Mouse (Mus musculus): Measurements from ENCODE around the gene Prox1. TPM values are rescaled to one million over a fixed set of nuclear protein-coding genes. Genes with fewer than 3 reads are reported as not detected.

Gene Prox1
- polyA plus RNA-seq, 1 experiment from 2014 or later = 6.1 TPM

GRCm38 (mm10) chr1:190155021-190155420 is 15.5 kb downstream of the Prox1 start:
- H3K27me3 ChIP-seq (replicated peaks; ENCODE audit: control insufficient read depth, insufficient read depth, low read length) = no peaks in the 10 kb centered on the region
- no peaks in the 10 kb centered on the region for H3K9me3 ChIP-seq (ENCODE audit: control insufficient read depth, low read length)
- H3K4me2 ChIP-seq (ENCODE audit: low read length) = no peak overlapping the region
- no peak overlapping the region for H3K27ac ChIP-seq (ENCODE audit: low read depth, low read length)
- H3K36me3 ChIP-seq (ENCODE audit: control insufficient read depth, insufficient read depth, low read length) = no peaks in the 10 kb centered on the region
- 27% methylated on average over 2 of the region's 2 CpGs for WGBS
- H3K9ac ChIP-seq (ENCODE audit: low read depth, low read length) = no peak overlapping the region
- no peak for ATAC-seq
- H3K4me3 ChIP-seq (ENCODE audit: low read length) = no peak overlapping the region
- H3K4me1 ChIP-seq (ENCODE audit: control insufficient read depth, insufficient read depth, low read depth, low read length) = no peaks in the 10 kb centered on the region; the same call in 1 of the 2 replicates

DNA sequence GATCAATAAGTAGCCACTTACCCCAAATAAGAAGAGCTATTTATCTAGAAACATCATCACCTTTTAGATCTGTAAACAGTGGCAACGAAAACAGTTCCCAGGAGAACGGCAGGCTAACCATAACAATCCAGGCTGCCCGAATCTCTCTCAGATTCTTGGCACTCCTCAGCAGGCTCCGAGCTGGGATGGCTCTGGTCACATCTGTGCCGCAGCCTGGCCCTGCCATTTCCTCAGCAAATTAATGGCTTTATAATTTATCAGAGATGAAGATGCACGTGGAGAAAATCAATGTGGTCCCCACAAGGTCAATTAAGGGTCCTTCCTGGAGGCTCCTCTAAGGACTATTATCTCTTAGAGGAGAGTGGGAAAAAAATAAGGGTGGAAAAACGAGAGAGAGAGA is 16.2 kb downstream of the Prox1 start:
- Histone ChIP-seq H3K9me3 (ENCODE audit: control insufficient read depth, low read length) (no peaks in the 10 kb centered on the region), H3K27me3 (replicated peaks; ENCODE audit: control insufficient read depth, insufficient read depth, low read length) (no peaks in the 10 kb centered on the region), H3K4me1 (ENCODE audit: control insufficient read depth, insufficient read depth, low read depth, low read length) (peaks cover 5% of the 10 kb centered on the region), H3K9ac (ENCODE audit: low read depth, low read length) (no peak overlapping the region), H3K4me3 (ENCODE audit: low read length) (no peak overlapping the region), H3K4me2 (ENCODE audit: low read length) (no peak overlapping the region), H3K36me3 (ENCODE audit: control insufficient read depth, insufficient read depth, low read length) (no peaks in the 10 kb centered on the region), H3K27ac (ENCODE audit: low read depth, low read length) (no peak overlapping the region)
- no peak for ATAC-seq
- 22% methylated on average over 7 of the region's 7 CpGs for WGBS

GRCm38 (mm10) chr1:190152603-190153002 is 17.9 kb downstream of the Prox1 start:
- Histone ChIP-seq H3K9ac (ENCODE audit: low read depth, low read length) (no peak overlapping the region), H3K36me3 (ENCODE audit: control insufficient read depth, insufficient read depth, low read length) (no peaks in the 10 kb centered on the region), H3K27ac (ENCODE audit: low read depth, low read length) (no peak overlapping the region), H3K4me1 (ENCODE audit: control insufficient read depth, insufficient read depth, low read depth, low read length) (peaks cover 8% of the 10 kb centered on the region), H3K9me3 (ENCODE audit: control insufficient read depth, low read length) (no peaks in the 10 kb centered on the region), H3K27me3 (replicated peaks; ENCODE audit: control insufficient read depth, insufficient read depth, low read length) (no peaks in the 10 kb centered on the region), H3K4me3 (ENCODE audit: low read length) (no peak overlapping the region), H3K4me2 (ENCODE audit: low read length) (no peak overlapping the region)
- no peak for ATAC-seq
- 63% methylated on average over 6 of the region's 6 CpGs for WGBS

DNA sequence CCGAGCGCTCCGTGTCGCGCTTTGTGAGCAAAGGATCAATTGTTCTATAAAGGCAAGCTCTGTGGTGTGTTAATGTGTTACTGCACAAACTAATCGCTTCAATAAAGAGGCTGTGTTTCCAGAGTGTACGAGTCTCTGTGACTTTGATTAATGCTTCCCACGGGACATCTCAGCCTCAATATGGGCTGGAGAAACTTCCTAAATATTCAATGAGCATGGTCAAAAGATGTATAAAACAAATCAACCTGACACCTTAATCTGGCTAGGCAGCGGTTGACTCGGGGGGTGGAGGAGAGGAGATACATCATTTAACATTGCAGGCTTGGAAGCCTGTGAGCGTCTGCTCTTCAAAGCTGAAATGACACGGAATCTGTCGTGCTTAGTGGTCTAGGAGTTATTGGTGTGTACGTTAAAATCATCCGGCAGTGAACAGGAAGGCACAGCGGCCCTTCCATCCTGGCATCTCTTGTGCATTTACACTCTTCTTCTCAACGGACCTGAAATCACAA is 21.2 kb downstream of the Prox1 start:
- Histone ChIP-seq H3K9me3 (ENCODE audit: control insufficient read depth, low read length) (no peaks in the 10 kb centered on the region), H3K9ac (ENCODE audit: low read depth, low read length) (no peak overlapping the region), H3K27ac (ENCODE audit: low read depth, low read length) (no peak overlapping the region), H3K4me2 (ENCODE audit: low read length) (peak overlapping the region; percentile 35), H3K27me3 (replicated peaks; ENCODE audit: control insufficient read depth, insufficient read depth, low read length) (no peaks in the 10 kb centered on the region; the same call in 1 of the 2 replicates), H3K4me1 (ENCODE audit: control insufficient read depth, insufficient read depth, low read depth, low read length) (peaks cover 8% of the 10 kb centered on the region), H3K4me3 (ENCODE audit: low read length) (no peak overlapping the region), H3K36me3 (ENCODE audit: control insufficient read depth, insufficient read depth, low read length) (no peaks in the 10 kb centered on the region)
- ATAC-seq = peak; percentile 50; the same call in 1 of the 2 replicates
- WGBS = 19% methylated on average over 17 of the region's 17 CpGs

- 17% methylated on average over 12 of the region's 12 CpGs for WGBS
- no peak for ATAC-seq
These were observed 21.8 kb downstream of the Prox1 start for GRCm38 (mm10) chr1:190148661-190149232.

GRCm38 (mm10) chr1:190147816-190148215 is 22.7 kb downstream of the Prox1 start:
- peaks cover 8% of the 10 kb centered on the region for H3K4me1 ChIP-seq (ENCODE audit: control insufficient read depth, insufficient read depth, low read depth, low read length)
- no peak overlapping the region for H3K4me2 ChIP-seq (ENCODE audit: low read length)
- no peak overlapping the region for H3K27ac ChIP-seq (ENCODE audit: low read depth, low read length)
- H3K9me3 ChIP-seq (ENCODE audit: control insufficient read depth, low read length) = no peaks in the 10 kb centered on the region
- no peaks in the 10 kb centered on the region; the same call in 1 of the 2 replicates for H3K27me3 ChIP-seq (replicated peaks; ENCODE audit: control insufficient read depth, insufficient read depth, low read length)
- 76% methylated on average over 6 of the region's 6 CpGs for WGBS
- no peak overlapping the region for H3K4me3 ChIP-seq (ENCODE audit: low read length)
- no peak overlapping the region for H3K9ac ChIP-seq (ENCODE audit: low read depth, low read length)
- ATAC-seq = no peak
- H3K36me3 ChIP-seq (ENCODE audit: control insufficient read depth, insufficient read depth, low read length) = no peaks in the 10 kb centered on the region

More at GRCm38 (mm10) chr1:190148661-190149232, 21.8 kb downstream of the Prox1 start:
- Histone ChIP-seq H3K27me3 (replicated peaks; ENCODE audit: control insufficient read depth, insufficient read depth, low read length) (no peaks in the 10 kb centered on the region; the same call in 1 of the 2 replicates), H3K4me1 (ENCODE audit: control insufficient read depth, insufficient read depth, low read depth, low read length) (peaks cover 8% of the 10 kb centered on the region), H3K9me3 (ENCODE audit: control insufficient read depth, low read length) (no peaks in the 10 kb centered on the region), H3K4me2 (ENCODE audit: low read length) (peak overlapping the region; percentile 35), H3K9ac (ENCODE audit: low read depth, low read length) (no peak overlapping the region), H3K27ac (ENCODE audit: low read depth, low read length) (no peak overlapping the region), H3K4me3 (ENCODE audit: low read length) (no peak overlapping the region), H3K36me3 (ENCODE audit: control insufficient read depth, insufficient read depth, low read length) (no peaks in the 10 kb centered on the region)

- no peak for ATAC-seq
- Histone ChIP-seq H3K4me3 (ENCODE audit: low read length) (no peak overlapping the region), H3K9ac (ENCODE audit: low read depth, low read length) (no peak overlapping the region), H3K4me1 (ENCODE audit: control insufficient read depth, insufficient read depth, low read depth, low read length) (peaks cover 5% of the 10 kb centered on the region), H3K36me3 (ENCODE audit: control insufficient read depth, insufficient read depth, low read length) (no peaks in the 10 kb centered on the region), H3K4me2 (ENCODE audit: low read length) (no peak overlapping the region), H3K9me3 (ENCODE audit: control insufficient read depth, low read length) (no peaks in the 10 kb centered on the region), H3K27ac (ENCODE audit: low read depth, low read length) (no peak overlapping the region), H3K27me3 (replicated peaks; ENCODE audit: control insufficient read depth, insufficient read depth, low read length) (no peaks in the 10 kb centered on the region; the same call in 1 of the 2 replicates)
These were observed 26.1 kb downstream of the Prox1 start for GRCm38 (mm10) chr1:190144416-190144815.

DNA sequence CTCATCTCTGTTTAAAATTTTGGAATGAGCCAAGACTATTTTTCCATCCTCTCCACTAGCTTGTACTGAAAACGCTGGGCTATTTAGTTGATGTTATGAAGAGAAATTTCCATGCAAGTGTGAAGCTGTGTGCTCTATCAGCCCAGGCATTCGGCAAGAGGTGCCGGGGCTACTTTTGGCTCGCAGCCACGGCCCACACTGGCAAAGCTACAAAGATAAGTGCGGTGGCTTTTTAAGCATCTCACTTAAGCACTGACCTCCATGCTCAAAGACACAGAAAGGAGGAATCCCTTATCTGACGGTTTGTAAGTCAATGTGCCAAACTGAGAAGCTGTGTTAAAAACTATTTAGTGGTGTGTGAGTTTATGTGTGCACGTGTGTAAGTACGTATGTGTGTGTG is 26.9 kb downstream of the Prox1 start:
- no peak for ATAC-seq
- H3K9ac ChIP-seq (ENCODE audit: low read depth, low read length) = no peak overlapping the region
- H3K27ac ChIP-seq (ENCODE audit: low read depth, low read length) = no peak overlapping the region
- H3K4me2 ChIP-seq (ENCODE audit: low read length) = no peak overlapping the region
- H3K9me3 ChIP-seq (ENCODE audit: control insufficient read depth, low read length) = no peaks in the 10 kb centered on the region
- WGBS = 74% methylated on average over 9 of the region's 9 CpGs
- H3K27me3 ChIP-seq (replicated peaks; ENCODE audit: control insufficient read depth, insufficient read depth, low read length) = no peaks in the 10 kb centered on the region; the same call in 1 of the 2 replicates
- H3K4me3 ChIP-seq (ENCODE audit: low read length) = no peak overlapping the region
- H3K36me3 ChIP-seq (ENCODE audit: control insufficient read depth, insufficient read depth, low read length) = no peaks in the 10 kb centered on the region
- no peaks in the 10 kb centered on the region; the same call in 1 of the 2 replicates for H3K4me1 ChIP-seq (ENCODE audit: control insufficient read depth, insufficient read depth, low read depth, low read length)

GRCm38 (mm10) chr1:190142584-190142983 is 27.9 kb downstream of the Prox1 start:
- Histone ChIP-seq H3K27me3 (replicated peaks; ENCODE audit: control insufficient read depth, insufficient read depth, low read length) (no peaks in the 10 kb centered on the region; the same call in 1 of the 2 replicates), H3K9me3 (ENCODE audit: control insufficient read depth, low read length) (no peaks in the 10 kb centered on the region), H3K36me3 (ENCODE audit: control insufficient read depth, insufficient read depth, low read length) (no peaks in the 10 kb centered on the region), H3K9ac (ENCODE audit: low read depth, low read length) (no peak overlapping the region), H3K4me2 (ENCODE audit: low read length) (no peak overlapping the region), H3K4me3 (ENCODE audit: low read length) (no peak overlapping the region), H3K4me1 (ENCODE audit: control insufficient read depth, insufficient read depth, low read depth, low read length) (peaks cover 8% of the 10 kb centered on the region; the same call in 1 of the 2 replicates), H3K27ac (ENCODE audit: low read depth, low read length) (no peak overlapping the region)
- WGBS = 55% methylated on average over 4 of the region's 4 CpGs
- ATAC-seq = no peak
